Mouse (Mus musculus) brain, embryonic 14.5 days (tissue): ENCODE data around the gene Pou2f3. TPM values are rescaled to one million over a fixed set of nuclear protein-coding genes. Genes with fewer than 3 reads are reported as not detected.
"Not testable (repeated sequence)": the region's sequence is repeated elsewhere in the genome, so short reads cannot be mapped to it uniquely, and the experiment has no call there.

Experiments used
- DNase-seq: peaks from one replicate; pipeline ENCODE4 v3.0.0-alpha.2; 2011; ENCODE audit warnings: low read depth
- CTCF ChIP-seq: fragments of 200-500 bp; IDR thresholded peaks from 2 replicates; pipeline ENCODE4 v1.5.1; 2012; ENCODE audit warnings: inconsistent platforms, mild to moderate bottlenecking, moderate library complexity, borderline replicate concordance; ENCODE audit not compliant: insufficient read depth, insufficient read length; ENCODE audit errors: extremely low read depth
- POLR2A ChIP-seq: fragments of 200-500 bp; IDR thresholded peaks from 2 replicates; pipeline ENCODE4 v1.6.1; 2012; ENCODE audit warnings: mild to moderate bottlenecking, inconsistent platforms, borderline replicate concordance; ENCODE audit not compliant: poor library complexity, insufficient read depth, insufficient read length, severe bottlenecking; ENCODE audit errors: extremely low read depth
- polyA plus RNA-seq: library from polyadenylated mRNA; depleted of rRNA; stranded (reverse); fragments of >200 nt; gene quantifications from 2 replicates; pipeline ENCODE4 v1.2.3, GENCODE M21; 2012

The Pou2f3 gene
- polyA plus RNA-seq, 1 experiment = 0.25 TPM

DNA sequence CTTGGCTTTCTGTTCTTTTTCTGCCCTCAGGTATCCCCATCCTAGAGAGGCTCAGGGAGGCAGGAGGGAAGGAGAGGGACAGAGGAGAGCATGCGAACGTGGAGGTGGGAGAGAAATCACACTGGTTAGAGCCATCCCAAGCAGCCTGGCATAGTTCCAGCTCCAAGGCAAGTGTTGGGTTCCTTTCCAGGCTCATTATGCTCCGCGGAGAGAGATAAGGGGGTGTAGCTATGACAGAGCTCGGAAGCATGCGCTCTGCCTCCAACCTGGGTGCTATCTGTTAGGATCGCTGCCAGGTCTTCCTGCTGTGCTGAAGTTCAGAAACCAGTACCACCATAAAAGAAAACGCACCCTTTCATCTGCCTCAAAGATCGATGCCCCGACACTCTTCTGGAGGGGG, 60.1 kb downstream of the Pou2f3 start:
- TF ChIP-seq CTCF = no peak
- no peak for TF ChIP-seq POLR2A
- peak; percentile 71 for DNase-seq

DNA sequence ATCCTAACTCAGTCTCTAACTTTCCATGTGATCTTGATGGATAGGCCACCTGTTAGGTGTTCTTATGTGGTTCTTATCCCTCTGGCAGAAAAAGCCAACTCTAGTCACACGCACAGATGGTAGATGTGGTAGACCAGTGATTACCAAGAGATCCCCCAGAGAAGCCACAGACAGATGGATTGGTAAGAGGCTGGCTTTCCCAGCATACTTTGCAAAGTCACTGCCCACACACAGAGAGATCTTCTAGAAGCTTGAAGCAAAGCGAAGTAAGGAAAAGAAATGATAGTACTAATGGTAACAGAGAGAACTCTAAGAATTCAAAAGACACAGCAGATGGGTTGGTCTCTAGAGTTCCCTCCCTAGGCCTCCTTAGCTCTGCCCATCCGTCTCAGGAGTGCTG, 60.7 kb downstream of the Pou2f3 start:
- DNase-seq = no peak
- no peak for TF ChIP-seq CTCF
- TF ChIP-seq POLR2A = no peak

DNA sequence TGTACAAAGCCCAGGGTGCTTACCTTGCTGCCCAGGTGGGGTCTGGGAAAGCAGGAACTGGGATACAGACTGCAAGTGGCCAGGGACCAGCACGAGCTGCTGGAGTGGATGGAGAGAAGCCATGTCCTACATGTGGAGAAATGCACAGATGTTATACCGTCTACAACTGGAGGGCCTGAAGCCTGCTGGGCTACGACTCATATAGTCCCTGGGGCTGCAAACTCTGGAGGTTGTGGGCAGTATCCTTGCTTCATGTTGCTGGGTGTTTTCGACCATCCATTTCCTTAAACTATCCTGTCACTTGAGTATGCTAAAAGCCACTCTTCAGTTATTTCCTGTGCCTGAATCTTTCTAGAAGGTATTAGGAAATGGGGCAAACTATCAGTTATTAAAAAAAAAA, 65.0 kb downstream of the Pou2f3 start:
- no peak for DNase-seq
- TF ChIP-seq CTCF (no peak), POLR2A (no peak)

DNA sequence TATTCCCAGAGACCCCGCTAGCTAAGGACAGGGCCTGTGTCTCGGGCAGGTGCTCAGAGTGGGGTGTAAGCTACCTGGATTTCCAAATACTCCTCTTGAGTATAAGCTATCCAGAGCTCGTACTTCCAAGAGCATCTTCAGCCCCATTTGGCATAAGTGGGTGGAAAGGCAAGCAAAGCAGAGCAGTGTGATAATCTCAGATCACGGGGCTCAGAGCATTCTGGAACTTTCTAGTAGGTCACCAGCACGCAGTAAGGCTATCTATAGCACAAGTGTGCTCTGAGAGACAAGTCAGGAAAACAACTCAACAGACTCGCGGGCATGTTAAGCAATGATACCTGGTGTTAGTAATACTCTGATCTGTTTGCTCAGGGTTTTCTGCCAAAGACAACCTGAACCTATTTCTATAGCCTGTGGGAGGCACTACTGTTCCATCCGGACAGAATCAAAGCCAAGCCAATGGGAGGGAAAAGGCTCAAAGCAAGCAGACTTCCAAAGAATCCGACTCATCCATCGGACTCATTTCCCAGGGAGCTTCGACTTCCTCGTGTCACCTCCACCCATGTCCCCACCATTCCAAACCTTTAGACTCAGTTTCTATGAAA, 65.9 kb downstream of the Pou2f3 start:
- TF ChIP-seq CTCF (peak; percentile 9; the same call in 1 of the 2 replicates), POLR2A (no peak)
- DNase-seq = peak; percentile 18

DNA sequence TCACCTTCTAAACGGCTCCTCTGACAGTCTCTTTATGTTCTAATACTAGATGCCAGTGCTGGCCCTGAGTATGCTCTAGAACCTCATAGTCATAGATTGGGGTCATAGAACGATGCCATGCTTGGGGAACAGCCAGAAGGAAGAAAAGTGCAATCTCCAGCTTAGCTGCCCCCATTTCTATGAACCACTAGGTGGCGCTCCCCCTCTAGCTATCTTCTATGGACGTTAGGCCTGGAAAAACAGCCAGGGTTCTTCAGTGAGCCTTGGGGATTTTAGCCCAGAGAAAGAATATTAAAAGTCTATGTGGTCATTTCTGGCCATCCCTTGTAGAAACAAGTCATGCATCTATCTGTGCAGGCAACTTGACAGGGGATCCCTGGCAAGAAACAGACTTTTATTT, 68.3 kb downstream of the Pou2f3 start:
- TF ChIP-seq CTCF (peak; percentile 87; the same call in 1 of the 2 replicates), POLR2A (no peak)
- peak; percentile 82 for DNase-seq

DNA sequence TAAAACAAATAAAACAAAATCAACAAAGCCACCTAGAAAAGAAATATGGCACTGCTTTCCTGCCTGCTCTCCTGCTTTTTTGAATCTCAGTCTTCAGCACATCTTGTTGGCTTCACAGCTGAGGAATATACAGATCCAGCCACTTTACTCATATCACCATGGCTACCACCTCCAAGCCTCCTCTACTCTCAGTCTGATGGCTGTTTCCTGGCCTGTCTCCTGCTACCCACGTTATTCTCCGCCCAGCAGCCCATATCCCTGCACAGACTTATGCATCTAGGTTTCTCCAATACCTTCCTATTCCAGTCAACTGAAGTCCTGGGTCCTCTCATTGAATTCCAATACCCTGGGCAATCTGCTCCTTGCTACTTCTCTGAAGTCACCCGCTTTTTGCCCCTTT, 76.6 kb downstream of the Pou2f3 start:
- DNase-seq = no peak
- TF ChIP-seq CTCF (no peak), POLR2A (no peak)

DNA sequence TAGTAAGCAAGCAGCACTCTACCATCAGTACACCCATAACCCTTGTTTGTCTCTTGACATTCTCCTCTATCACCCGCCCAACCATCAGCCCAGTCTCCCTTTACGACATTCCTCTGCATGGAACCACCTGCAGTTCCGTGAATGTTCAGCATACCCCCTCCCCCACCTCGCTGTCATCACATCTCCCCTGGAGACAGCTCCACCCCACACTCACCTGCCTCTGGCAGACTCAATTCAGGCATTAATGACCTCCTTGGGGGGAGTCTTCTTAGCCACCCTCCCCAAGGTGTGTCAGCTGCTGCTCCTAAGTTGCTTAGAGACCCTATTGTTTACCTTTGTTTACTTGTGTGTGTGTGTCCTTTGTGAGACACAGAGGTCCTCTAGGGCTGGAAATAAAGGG, 77.8 kb downstream of the Pou2f3 start:
- no peak for DNase-seq
- TF ChIP-seq POLR2A (no peak), CTCF (no peak)

DNA sequence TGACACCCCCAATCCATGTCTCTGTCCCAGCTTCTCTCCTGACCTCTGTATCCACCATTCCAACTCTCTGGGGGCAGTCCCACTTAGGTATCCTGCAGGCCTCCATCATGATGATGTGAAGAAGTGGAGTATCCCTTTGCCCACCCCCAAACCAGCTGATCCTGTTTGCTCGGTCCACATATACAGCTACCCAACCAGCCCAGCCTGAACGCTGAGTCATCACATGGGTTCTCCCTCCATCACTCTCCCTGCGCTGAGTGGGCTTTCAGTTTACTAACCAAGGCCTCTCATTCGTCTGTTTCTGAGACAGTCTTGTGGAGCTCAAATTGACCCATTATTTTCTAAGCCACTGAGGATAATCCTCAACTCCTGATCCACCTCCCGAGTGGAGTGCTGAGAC, 78.2 kb downstream of the Pou2f3 start:
- TF ChIP-seq POLR2A (no peak), CTCF (no peak)

DNA sequence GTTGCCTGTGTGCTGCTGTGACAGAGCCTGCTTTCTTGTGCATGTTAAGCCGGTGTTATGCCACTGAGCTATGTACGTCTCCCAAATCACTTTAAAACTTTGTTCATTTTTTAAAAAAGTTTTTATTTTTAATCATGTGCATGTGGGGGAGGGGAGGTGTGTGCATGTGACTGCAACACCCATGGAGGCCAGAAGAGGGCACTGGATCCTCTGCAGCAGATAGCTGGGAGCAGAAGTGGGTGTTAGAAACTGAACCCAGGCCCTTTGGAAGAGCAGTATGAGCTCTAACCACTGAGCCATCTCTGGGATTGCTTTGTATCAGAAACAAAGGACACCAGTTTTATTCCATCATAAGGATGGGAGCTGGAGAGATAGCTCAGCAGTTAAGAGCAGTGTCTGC, 79.5 kb downstream of the Pou2f3 start:
- no peak for DNase-seq
- TF ChIP-seq CTCF = no peak
- no peak for TF ChIP-seq POLR2A

More for the DNA sequence above, 78.2 kb downstream of the Pou2f3 start:
- no peak for DNase-seq

DNA sequence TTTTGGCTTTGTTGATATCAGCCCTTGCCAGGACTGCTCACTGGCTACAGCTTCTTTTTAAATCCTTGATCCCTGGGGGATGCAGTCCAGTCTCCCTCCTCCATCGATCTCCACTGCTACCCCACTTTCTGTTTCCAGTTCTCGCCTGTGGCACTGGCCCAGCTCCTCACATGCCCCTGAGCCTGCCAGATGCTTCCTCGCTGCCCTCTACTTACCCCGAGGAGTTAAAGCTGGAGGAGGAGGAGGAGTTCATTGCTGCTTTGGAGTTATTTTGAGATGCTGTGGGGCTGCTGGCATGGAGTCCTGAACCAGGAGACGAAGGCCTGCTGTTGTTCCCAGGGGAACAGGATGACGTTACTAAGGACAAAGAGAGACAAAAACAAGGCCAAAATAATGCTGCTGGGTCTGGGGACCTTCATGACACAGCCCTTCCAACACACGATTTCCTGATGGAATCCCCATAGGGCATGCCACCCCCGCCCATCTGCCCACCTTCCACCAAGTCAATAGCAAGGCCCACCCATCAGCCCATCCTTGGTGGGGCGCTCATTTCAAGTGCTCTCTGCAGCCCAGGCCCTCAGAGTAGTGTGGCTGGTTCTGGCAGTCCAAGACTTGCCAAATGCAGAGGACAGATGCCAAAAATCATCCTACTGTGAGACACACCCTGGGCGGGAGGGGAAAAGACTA, 82.9 kb downstream of the Pou2f3 start:
- no peak for DNase-seq
- no peak for TF ChIP-seq CTCF
- TF ChIP-seq POLR2A = no peak

DNA sequence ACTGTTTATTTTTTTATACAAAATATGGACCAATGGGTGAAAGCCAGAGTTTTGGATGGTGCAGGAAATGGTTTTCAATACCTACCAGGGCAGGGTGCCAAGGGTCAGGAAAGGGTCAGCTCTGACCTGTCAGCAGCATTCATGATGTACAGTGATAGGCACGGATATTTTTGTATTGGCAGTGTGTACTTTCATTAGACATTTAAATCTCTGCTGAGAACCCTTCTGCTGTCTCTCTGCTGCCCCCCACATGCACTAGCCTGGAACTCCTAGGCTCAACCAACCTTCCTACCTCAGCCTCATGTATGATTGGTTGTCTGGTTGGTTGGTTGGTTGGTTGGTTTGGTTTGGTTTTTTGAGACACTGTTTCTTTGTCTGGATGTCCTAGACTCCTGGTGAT, 87.8 kb downstream of the Pou2f3 start:
- no peak for DNase-seq
- TF ChIP-seq CTCF (peak; percentile 13; the same call in 1 of the 2 replicates), POLR2A (no peak)

DNA sequence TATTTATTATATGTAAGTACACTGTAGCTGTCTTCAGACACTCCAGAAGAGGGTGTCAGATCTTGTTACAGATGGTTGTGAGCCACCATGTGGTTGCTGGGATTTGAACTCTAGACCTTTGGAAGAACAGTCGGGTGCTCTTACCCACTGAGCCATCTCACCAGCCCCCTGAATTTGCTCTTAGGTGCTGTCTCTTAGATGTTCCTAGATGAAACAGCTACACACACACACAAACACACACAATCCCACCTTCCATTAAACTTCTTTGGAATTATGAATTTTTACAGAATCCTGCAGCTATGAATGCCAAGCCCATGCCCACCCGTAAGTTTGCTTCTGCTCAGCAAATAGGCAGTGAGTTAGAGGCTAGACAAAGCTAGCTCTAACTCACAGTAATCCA, 88.2 kb downstream of the Pou2f3 start:
- not testable (repeated sequence) for DNase-seq

DNA sequence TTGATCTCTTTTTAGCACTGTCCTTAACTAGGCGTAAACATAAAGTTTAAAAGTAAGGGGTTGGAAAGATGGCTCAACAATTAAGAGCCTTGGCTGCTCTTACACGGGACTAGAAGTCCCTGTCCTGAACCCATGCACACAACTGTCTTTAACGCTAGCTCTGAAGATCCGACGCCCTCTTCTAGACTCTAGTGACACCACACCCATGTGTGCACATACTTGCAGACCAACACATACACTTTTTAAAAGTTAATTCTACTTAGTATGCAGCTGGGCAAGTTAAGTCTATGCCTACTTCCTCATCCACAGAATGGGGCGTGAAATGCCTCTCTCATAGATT, 93.2 kb downstream of the Pou2f3 start:
- TF ChIP-seq CTCF (no peak), POLR2A (no peak)
- no peak for DNase-seq
